Mouse (Mus musculus): ENCODE measurements around the gene Cd200r2. TPM values are rescaled to one million over a fixed set of nuclear protein-coding genes. Genes with fewer than 3 reads are reported as not detected.
"Not testable (repeated sequence)": the region's sequence is repeated elsewhere in the genome, so short reads cannot be mapped to it uniquely, and the experiment has no call there.

Cd200r2 gene
- total RNA-seq (2014; rRNA removed; ENCODE audit: low replicate concordance): not detected in 2 replicates
- polyA plus RNA-seq (2015; fragmentation: Nextera tagmentation; extraction: Ambion mirVana): 0.07 TPM in 1 of 2 replicates, not detected in the other

DNA sequence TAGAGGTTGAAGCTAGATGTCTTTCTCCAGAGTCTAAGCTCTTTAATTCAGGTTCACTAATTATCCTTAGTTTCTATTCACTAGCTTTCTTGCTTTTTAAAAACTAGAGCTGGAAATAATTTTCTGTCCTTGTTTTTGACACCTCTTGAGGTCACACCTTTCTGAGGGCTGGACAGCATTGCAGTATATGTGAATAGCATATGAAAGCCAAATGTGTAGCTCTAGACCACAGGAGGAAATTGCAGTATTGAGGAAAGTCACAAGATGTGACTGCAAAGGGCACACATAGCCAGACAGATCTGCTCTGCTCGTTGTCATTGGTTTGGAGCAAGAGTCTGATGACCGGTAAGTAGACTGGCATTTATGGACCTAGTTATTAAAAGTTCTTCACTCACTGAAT, at the start of gene Cd200r2:
Gene Cd200r2 (plus strand): TSS at position 301 of the 400 bp plus-strand sequence.
- Histone ChIP-seq H3K4me1 (ENCODE audit: control insufficient read depth, insufficient read depth) (no peaks in the 10 kb centered on the region), H3K9me3 (replicated peaks; ENCODE audit: control insufficient read depth, low read length) (no peaks in the 10 kb centered on the region), H3K27ac (ENCODE audit: low read depth) (no peak within 1 kb of the TSS), H3K27me3 (ENCODE audit: control insufficient read depth, insufficient read depth, low read length) (no peaks in the 10 kb centered on the region), H3K4me3 (ENCODE audit: low read depth, low read length) (no peak within 1 kb of the TSS), H3K4me2 (ENCODE audit: low read depth, low read length) (no peak within 1 kb of the TSS), H3K36me3 (replicated peaks; ENCODE audit: control insufficient read depth, insufficient read depth, low read length) (no peaks in the 10 kb centered on the region), H3K9ac (replicated peaks; ENCODE audit: low read depth, low read length) (no peak within 1 kb of the TSS)
- no peak for DNase-seq (ENCODE audit: low spot score)
- no peak for ATAC-seq (ENCODE audit: insufficient read depth, low read depth)
- TF ChIP-seq CTCF (IDR thresholded peaks at IDR 0.05; ENCODE audit: low read depth): no peak
- no peak for TF ChIP-seq EP300 (IDR thresholded peaks at IDR 0.05; ENCODE audit: low read depth)
- 83% methylated on average over 2 of the region's 2 CpGs for WGBS

DNA sequence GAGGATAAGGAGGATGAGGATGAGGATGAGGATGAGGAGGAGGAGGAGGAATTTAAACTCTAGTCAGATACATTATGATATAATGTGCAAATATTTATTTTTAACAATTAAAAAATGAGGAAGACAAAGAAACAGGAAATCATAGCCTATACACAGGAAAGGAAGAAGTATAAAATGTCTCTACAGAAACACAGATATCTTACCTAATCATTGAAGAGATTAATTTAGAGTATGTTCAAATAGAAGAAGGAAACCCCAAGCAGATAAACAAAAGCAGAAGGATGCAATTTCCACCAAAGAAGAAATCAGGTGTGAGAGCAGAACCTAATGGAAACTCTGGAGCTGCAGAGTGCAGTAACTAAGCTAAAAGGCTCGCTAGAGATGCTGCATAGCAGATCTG, 48.9 kb upstream of the Cd200r2 start:
- no peaks in the 10 kb centered on the region for H3K27me3 ChIP-seq (ENCODE audit: control insufficient read depth, insufficient read depth, low read length)
- H3K4me2 ChIP-seq (ENCODE audit: low read depth, low read length): no peak overlapping the region
- DNase-seq (ENCODE audit: low spot score) (no peak), ATAC-seq (ENCODE audit: insufficient read depth, low read depth) (no peak)
- H3K9ac ChIP-seq (replicated peaks; ENCODE audit: low read depth, low read length): no peak overlapping the region
- TF ChIP-seq EP300 (IDR thresholded peaks at IDR 0.05; ENCODE audit: low read depth): no peak
- TF ChIP-seq CTCF (IDR thresholded peaks at IDR 0.05; ENCODE audit: low read depth): no peak
- WGBS: 63% methylated on average over 1 of the region's 1 CpGs
- H3K36me3 ChIP-seq (replicated peaks; ENCODE audit: control insufficient read depth, insufficient read depth, low read length): no peaks in the 10 kb centered on the region
- H3K4me3 ChIP-seq (ENCODE audit: low read depth, low read length): no peak overlapping the region
- H3K27ac ChIP-seq (ENCODE audit: low read depth): no peak overlapping the region
- H3K9me3 ChIP-seq (replicated peaks; ENCODE audit: control insufficient read depth, low read length): no peaks in the 10 kb centered on the region
- H3K4me1 ChIP-seq (ENCODE audit: control insufficient read depth, insufficient read depth): no peaks in the 10 kb centered on the region

DNA sequence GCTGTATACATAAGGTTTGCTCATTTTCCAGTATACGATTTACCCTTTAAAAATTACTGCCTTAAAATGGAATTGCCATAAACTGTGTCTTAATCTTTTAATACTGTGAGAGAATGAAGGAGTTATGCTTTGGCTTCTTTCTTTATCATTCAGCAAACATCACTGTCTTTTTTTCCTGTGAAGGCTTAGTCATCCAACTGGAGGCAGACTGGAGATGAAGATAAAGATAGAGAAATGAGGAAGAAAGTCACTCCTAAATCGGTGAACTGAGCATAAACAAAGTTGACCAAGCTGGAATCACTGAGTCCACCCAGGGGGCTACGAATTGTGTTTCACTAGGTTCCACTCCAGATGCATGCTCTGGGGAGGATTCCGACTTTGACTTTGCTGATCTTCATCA, 46.4 kb upstream of the Cd200r2 start:
- H3K27me3 ChIP-seq (ENCODE audit: control insufficient read depth, insufficient read depth, low read length): no peaks in the 10 kb centered on the region
- H3K4me3 ChIP-seq (ENCODE audit: low read depth, low read length): no peak overlapping the region
- H3K27ac ChIP-seq (ENCODE audit: low read depth): no peak overlapping the region
- H3K4me1 ChIP-seq (ENCODE audit: control insufficient read depth, insufficient read depth): no peaks in the 10 kb centered on the region
- no peak overlapping the region for H3K9ac ChIP-seq (replicated peaks; ENCODE audit: low read depth, low read length)
- no peaks in the 10 kb centered on the region for H3K36me3 ChIP-seq (replicated peaks; ENCODE audit: control insufficient read depth, insufficient read depth, low read length)
- H3K9me3 ChIP-seq (replicated peaks; ENCODE audit: control insufficient read depth, low read length): no peaks in the 10 kb centered on the region
- DNase-seq (ENCODE audit: low spot score) (no peak), ATAC-seq (ENCODE audit: insufficient read depth, low read depth) (no peak)
- H3K4me2 ChIP-seq (ENCODE audit: low read depth, low read length): no peak overlapping the region
- 71% methylated on average over 4 of the region's 4 CpGs for WGBS
- TF ChIP-seq CTCF (IDR thresholded peaks at IDR 0.05; ENCODE audit: low read depth) (no peak), EP300 (IDR thresholded peaks at IDR 0.05; ENCODE audit: low read depth) (no peak)

DNA sequence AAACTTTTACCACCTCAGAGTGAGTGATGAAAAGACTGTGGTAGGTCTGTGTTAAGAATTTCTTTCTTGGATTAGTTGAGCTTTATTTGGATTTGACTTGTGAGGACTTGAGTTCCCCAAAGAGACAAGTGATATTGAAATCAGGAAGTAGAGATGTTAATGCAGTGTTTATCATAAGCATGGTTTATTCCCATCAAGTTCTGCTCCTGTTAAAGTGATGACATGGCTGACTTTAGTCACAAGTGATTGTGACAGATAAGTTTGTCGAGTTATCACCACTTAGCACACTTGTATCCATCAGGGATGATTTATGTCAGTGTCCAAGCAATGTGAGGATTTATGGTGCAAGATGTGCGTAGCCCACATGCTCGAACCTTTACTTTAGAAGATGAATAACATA, 34.6 kb upstream of the Cd200r2 start:
- Histone ChIP-seq H3K4me2 (ENCODE audit: low read depth, low read length) (no peak overlapping the region), H3K9ac (replicated peaks; ENCODE audit: low read depth, low read length) (no peak overlapping the region), H3K4me3 (ENCODE audit: low read depth, low read length) (no peak overlapping the region), H3K27me3 (ENCODE audit: control insufficient read depth, insufficient read depth, low read length) (no peaks in the 10 kb centered on the region), H3K4me1 (ENCODE audit: control insufficient read depth, insufficient read depth) (no peaks in the 10 kb centered on the region), H3K27ac (ENCODE audit: low read depth) (no peak overlapping the region), H3K36me3 (replicated peaks; ENCODE audit: control insufficient read depth, insufficient read depth, low read length) (no peaks in the 10 kb centered on the region), H3K9me3 (replicated peaks; ENCODE audit: control insufficient read depth, low read length) (no peaks in the 10 kb centered on the region)
- ATAC-seq (ENCODE audit: insufficient read depth, low read depth) (no peak), DNase-seq (ENCODE audit: low spot score) (no peak)
- TF ChIP-seq EP300 (IDR thresholded peaks at IDR 0.05; ENCODE audit: low read depth) (no peak), CTCF (IDR thresholded peaks at IDR 0.05; ENCODE audit: low read depth) (no peak)
- WGBS: 41% methylated on average over 3 of the region's 3 CpGs

DNA sequence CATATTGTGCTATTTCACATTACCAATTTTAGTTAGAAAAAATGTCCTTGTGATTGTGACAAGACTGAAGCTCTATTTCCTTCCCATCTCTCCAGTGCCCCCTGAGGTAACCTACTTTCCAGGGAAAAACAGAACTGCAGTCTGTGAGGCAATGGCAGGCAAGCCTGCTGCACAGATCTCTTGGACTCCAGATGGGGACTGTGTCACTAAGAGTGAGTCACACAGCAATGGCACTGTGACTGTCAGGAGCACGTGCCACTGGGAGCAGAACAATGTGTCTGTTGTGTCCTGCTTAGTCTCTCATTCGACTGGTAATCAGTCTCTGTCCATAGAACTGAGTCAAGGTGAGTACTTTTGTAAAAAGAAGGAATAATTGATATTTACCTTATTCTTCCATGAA, 33.7 kb upstream of the Cd200r2 start:
- not testable (repeated sequence) for H3K27ac ChIP-seq (ENCODE audit: low read depth); H3K36me3 ChIP-seq (replicated peaks; ENCODE audit: control insufficient read depth, insufficient read depth, low read length); H3K4me1 ChIP-seq (ENCODE audit: control insufficient read depth, insufficient read depth); H3K4me3 ChIP-seq (ENCODE audit: low read depth, low read length); H3K9me3 ChIP-seq (replicated peaks; ENCODE audit: control insufficient read depth, low read length); H3K4me2 ChIP-seq (ENCODE audit: low read depth, low read length); ATAC-seq (ENCODE audit: insufficient read depth, low read depth); H3K9ac ChIP-seq (replicated peaks; ENCODE audit: low read depth, low read length); DNase-seq (ENCODE audit: low spot score); H3K27me3 ChIP-seq (ENCODE audit: control insufficient read depth, insufficient read depth, low read length)
- 30% methylated on average over 2 of the region's 2 CpGs for WGBS

DNA sequence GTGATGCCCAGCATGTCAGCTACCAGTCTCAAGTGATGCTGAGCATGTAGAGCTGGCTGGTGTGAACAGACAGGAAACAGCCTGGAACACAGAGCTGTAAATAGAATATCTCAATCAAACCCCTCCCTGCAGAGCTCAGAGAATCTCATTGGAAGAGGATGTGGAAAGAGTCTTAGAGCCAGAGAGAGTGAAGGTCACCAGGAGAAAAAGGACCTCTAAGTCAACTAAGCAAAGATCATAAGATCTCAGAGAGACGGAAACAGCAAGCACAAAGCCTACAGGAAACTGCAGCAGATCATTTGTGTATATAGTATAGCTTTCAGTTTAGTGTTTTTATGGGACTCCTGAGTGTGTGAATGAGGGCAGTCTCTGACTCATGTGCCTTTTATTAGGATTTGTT, 8.3 kb downstream of the Cd200r2 start:
- DNase-seq (ENCODE audit: low spot score) (peak; percentile 17), ATAC-seq (ENCODE audit: insufficient read depth, low read depth) (peak; percentile 51)
- H3K27me3 ChIP-seq (ENCODE audit: control insufficient read depth, insufficient read depth, low read length): no peaks in the 10 kb centered on the region
- no peak for TF ChIP-seq CTCF (IDR thresholded peaks at IDR 0.05; ENCODE audit: low read depth)
- no peak overlapping the region for H3K9ac ChIP-seq (replicated peaks; ENCODE audit: low read depth, low read length)
- no peaks in the 10 kb centered on the region for H3K9me3 ChIP-seq (replicated peaks; ENCODE audit: control insufficient read depth, low read length)
- no peak overlapping the region for H3K27ac ChIP-seq (ENCODE audit: low read depth)
- no peak overlapping the region for H3K4me3 ChIP-seq (ENCODE audit: low read depth, low read length)
- no peaks in the 10 kb centered on the region for H3K36me3 ChIP-seq (replicated peaks; ENCODE audit: control insufficient read depth, insufficient read depth, low read length)
- 19% methylated on average over 1 of the region's 1 CpGs for WGBS
- H3K4me1 ChIP-seq (ENCODE audit: control insufficient read depth, insufficient read depth): no peaks in the 10 kb centered on the region
- no peak overlapping the region for H3K4me2 ChIP-seq (ENCODE audit: low read depth, low read length)

Measured in heart, postnatal 0 days (tissue).